Mouse (Mus musculus): ENCODE results near the gene Tipin.
A peak's percentile ranks its signal among the peaks of the same experiment; 100 is the strongest.

GRCm38 (mm10) chr9:64253021-64253904 lies 28.1 kb upstream of the Tipin start, which contains the start of gene Map2k1:
- peak; percentile 93 for TF ChIP-seq CTCF (IDR thresholded peaks at IDR 0.05; ENCODE audit: low read depth)
- no peak for TF ChIP-seq EP300 (IDR thresholded peaks at IDR 0.05; ENCODE audit: low read depth)

Measured in liver, postnatal 0 days (tissue).